Mouse (Mus musculus): Measurements from ENCODE around the gene Rab15.

GRCm38 (mm10) chr12:76869561-76869960 lies 46.9 kb upstream of the Rab15 start:
- TF ChIP-seq USF1 (IDR thresholded peaks at IDR 0.05; ENCODE audit: low read depth, low read length) (no peak), POLR2A (IDR thresholded peaks at IDR 0.05; ENCODE audit: control insufficient read depth in 1 of 2, insufficient read depth in 1 of 2, low read depth in 1 of 2, low read length in 2 of 2, poor library complexity in 1 of 2) (no peak), SIN3A (IDR thresholded peaks at IDR 0.05; ENCODE audit: low read length) (no peak), HCFC1 (IDR thresholded peaks at IDR 0.05; ENCODE audit: low read depth, low read length) (no peak), CTCF (IDR thresholded peaks at IDR 0.05 in 2 of 3, conservative IDR thresholded peaks at IDR 0.05 in 1 of 3; ENCODE audit: control insufficient read depth in 1 of 3, insufficient read depth in 1 of 3, low read depth in 2 of 3, low read length in 3 of 3, poor library complexity in 1 of 3, severe bottlenecking in 1 of 3) (no peak)
